Mouse (Mus musculus) thymus, adult 2 months (tissue): Measurements from ENCODE around the gene Gpsm3.

Experiments used
- CTCF ChIP-seq: fragments of 200-500 bp; IDR thresholded peaks from 2 replicates; pipeline ENCODE4 v1.5.1; 2012; ENCODE audit warnings: mild to moderate bottlenecking, control low read depth, low read length, moderate library complexity, borderline replicate concordance; ENCODE audit not compliant: control insufficient read depth, poor library complexity, insufficient read depth; ENCODE audit errors: extremely low read depth
- POLR2A ChIP-seq: fragments of 200-500 bp; IDR thresholded peaks from 2 replicates; pipeline ENCODE4 v1.6.1; 2012; ENCODE audit warnings: mild to moderate bottlenecking, low read length, control low read depth, moderate library complexity; ENCODE audit not compliant: control insufficient read depth, poor library complexity, insufficient read depth; ENCODE audit errors: extremely low read depth

GRCm38 (mm10) chr17:34613054-34613645 is 23.5 kb downstream of the Gpsm3 start:
- TF ChIP-seq CTCF, result no peak
- TF ChIP-seq POLR2A, result no peak
